Mouse (Mus musculus) cerebellum, adult 2 months (tissue): ENCODE measurements at regions not wholly inside any gene's neighbourhood (a gene's known extent, or its start where the extent isn't known, plus 50 kb on each side); places are given as distances from the start of the nearest gene placed in this dataset.

ENCODE experiments used
- DNase-seq, 2 experiments: peaks; one replicate each; pipeline ENCODE4 v3.0.0; 2021
- H3K27ac ChIP-seq: fragments of 200-500 bp; 2 replicates; pipeline ENCODE4 v1.5.1; 2012; ENCODE audit warnings: low read length, control low read depth, inconsistent platforms; ENCODE audit not compliant: insufficient read depth
- H3K27me3 ChIP-seq: fragments of 200-500 bp; 2 replicates; pipeline ENCODE4 v1.6.1; 2012; ENCODE audit warnings: inconsistent platforms, mild to moderate bottlenecking, low read length, moderate library complexity; ENCODE audit not compliant: control insufficient read depth, insufficient read depth
- H3K4me1 ChIP-seq: fragments of 200-500 bp; 2 replicates; pipeline ENCODE4 v1.6.1; 2011; ENCODE audit warnings: low read length; ENCODE audit not compliant: control insufficient read depth, insufficient read depth
- H3K4me3 ChIP-seq: fragments of 200-500 bp; replicated peaks from 2 replicates; pipeline ENCODE3; 2011; ENCODE audit warnings: mild to moderate bottlenecking, low read depth, low read length, control low read depth; ENCODE audit not compliant: insufficient read depth
- CTCF ChIP-seq: fragments of 200-500 bp; IDR thresholded peaks from 2 replicates; pipeline ENCODE4 v1.5.1; 2011; ENCODE audit warnings: low read depth, mild to moderate bottlenecking, control low read depth, low read length, moderate library complexity, borderline replicate concordance; ENCODE audit not compliant: insufficient read depth
- POLR2A ChIP-seq: fragments of 200-500 bp; IDR thresholded peaks from 2 replicates; pipeline ENCODE4 v1.6.1; 2011; ENCODE audit warnings: low read length, control low read depth, borderline replicate concordance; ENCODE audit not compliant: insufficient read depth
- WGBS: fragments of 180-500 bp; shearing (Covaris S2); methylation state at CpG from one replicate; pipeline ENCODE4 v1.1.7; 2018; 5-methylcytosine and 5-hydroxymethylcytosine counted together

DNA sequence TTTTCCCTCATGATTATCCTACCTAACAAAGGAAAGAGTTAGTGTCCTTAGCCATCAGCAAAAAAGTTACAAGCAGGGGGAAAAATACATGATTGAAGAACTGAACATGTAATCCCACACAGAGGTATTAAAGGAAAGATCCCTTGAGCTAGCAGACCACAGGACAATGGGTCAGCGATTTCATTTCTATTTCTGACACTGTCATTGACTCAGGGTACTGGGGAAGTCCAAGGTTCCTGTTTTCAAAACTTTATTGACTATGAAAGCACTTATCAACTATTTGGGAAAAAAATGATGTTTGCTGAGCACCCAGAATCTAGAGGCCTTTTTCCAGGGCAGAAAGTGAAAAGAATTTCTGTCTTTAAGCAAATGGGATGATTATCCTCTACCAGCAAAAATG lies 1513.7 kb downstream of the 4930444P10Rik start:
- DNase-seq, result no peak
- Histone ChIP-seq H3K27me3 (no peaks in the 10 kb centered on the region), H3K27ac (no peak overlapping the region), H3K4me3 (no peak overlapping the region), H3K4me1 (no peaks in the 10 kb centered on the region)
- TF ChIP-seq POLR2A (no peak), CTCF (no peak)
- 88% methylated on average over 1 of the region's 1 CpGs for WGBS

DNA sequence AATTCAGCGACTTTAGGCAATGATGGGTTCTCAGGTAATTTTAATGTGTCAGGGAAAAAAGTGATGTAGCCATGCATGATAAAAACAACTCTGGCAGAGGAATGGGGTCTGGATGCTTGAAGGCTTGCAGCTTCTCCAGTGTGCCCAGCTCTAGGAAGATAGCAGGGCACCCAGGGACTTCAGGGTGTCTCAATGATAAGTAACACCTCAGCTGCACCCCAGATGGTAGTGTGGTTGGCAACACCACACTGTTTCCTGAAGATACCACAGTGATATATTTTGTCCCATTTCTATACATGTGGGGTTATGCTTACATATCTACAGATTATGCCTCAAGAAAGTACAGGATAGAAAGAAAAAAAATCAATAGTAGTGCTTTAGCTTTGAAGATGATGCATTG lies 1516.9 kb downstream of the 4930444P10Rik start:
- Histone ChIP-seq H3K27ac (no peak overlapping the region), H3K4me1 (no peaks in the 10 kb centered on the region), H3K4me3 (no peak overlapping the region), H3K27me3 (no peaks in the 10 kb centered on the region)
- 98% methylated on average over 1 of the region's 1 CpGs for WGBS
- no peak for DNase-seq
- TF ChIP-seq POLR2A (no peak), CTCF (no peak)

DNA sequence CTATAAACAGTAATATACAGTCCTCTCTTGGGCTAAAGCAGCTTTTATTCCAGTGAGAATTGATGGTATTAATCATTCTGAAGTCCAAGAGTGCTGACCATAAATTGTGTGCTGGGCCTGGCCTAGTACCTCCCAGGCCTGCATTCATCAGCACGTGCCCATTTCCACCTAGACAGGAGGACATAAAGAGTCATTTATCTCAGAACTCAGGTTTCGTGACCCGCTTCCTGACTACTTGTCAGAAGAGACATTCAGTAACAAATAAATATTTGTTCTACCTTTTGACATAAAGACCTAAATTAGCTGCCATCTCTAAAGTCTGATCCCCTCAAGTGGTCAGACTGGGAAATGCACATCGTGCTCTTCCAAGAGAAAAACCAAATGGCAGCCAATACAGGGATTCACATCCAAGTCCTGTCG lies 1522.6 kb downstream of the 4930444P10Rik start:
- 46% methylated on average over 5 of the region's 5 CpGs for WGBS
- H3K4me1 ChIP-seq, result no peaks in the 10 kb centered on the region
- TF ChIP-seq POLR2A, result no peak
- no peak for TF ChIP-seq CTCF
- no peak overlapping the region for H3K4me3 ChIP-seq
- no peak overlapping the region for H3K27ac ChIP-seq
- no peak for DNase-seq
- H3K27me3 ChIP-seq, result no peaks in the 10 kb centered on the region

- H3K4me3 ChIP-seq, result no peak overlapping the region
- WGBS, result 88% methylated on average over 3 of the region's 3 CpGs
- H3K4me1 ChIP-seq, result no peaks in the 10 kb centered on the region
- TF ChIP-seq POLR2A, result no peak
- no peak for TF ChIP-seq CTCF
- no peak for DNase-seq
- H3K27ac ChIP-seq, result no peak overlapping the region
- no peaks in the 10 kb centered on the region for H3K27me3 ChIP-seq
Observed at GRCm38 (mm10) chr1:14570113-14570512, 1523.0 kb downstream of the 4930444P10Rik start.

- no peaks in the 10 kb centered on the region for H3K27me3 ChIP-seq
- no peak overlapping the region for H3K4me3 ChIP-seq
Observed at GRCm38 (mm10) chr1:14567006-14567405, 1526.1 kb downstream of the 4930444P10Rik start.

GRCm38 (mm10) chr1:14566386-14566785 lies 1526.7 kb downstream of the 4930444P10Rik start:
- no peaks in the 10 kb centered on the region for H3K4me1 ChIP-seq
- no peak overlapping the region for H3K4me3 ChIP-seq
- no peak for TF ChIP-seq POLR2A
- 76% methylated on average over 1 of the region's 1 CpGs for WGBS
- H3K27me3 ChIP-seq, result no peaks in the 10 kb centered on the region
- DNase-seq, result no peak
- no peak overlapping the region for H3K27ac ChIP-seq

More at GRCm38 (mm10) chr1:14567006-14567405, 1526.1 kb downstream of the 4930444P10Rik start:
- no peaks in the 10 kb centered on the region for H3K4me1 ChIP-seq
- TF ChIP-seq POLR2A, result no peak
- TF ChIP-seq CTCF, result no peak
- 78% methylated on average over 4 of the region's 4 CpGs for WGBS
- no peak overlapping the region for H3K27ac ChIP-seq
- DNase-seq, result no peak
